Mouse (Mus musculus) Patski (cell line): Measurements from ENCODE around the gene Gm6993. TPM values are rescaled to one million over a fixed set of nuclear protein-coding genes. Genes with fewer than 3 reads are reported as not detected.

ENCODE experiments used
- ATAC-seq: fragments of 100-300 bp; one replicate; pipeline ENCODE4 v1.8.0; 2021
- CTCF ChIA-PET: fragments of 350-600 bp; sonication (Branson Sonifier 250); formaldehyde crosslinking; loops from one replicate; lab custom pipeline; 2022; ENCODE audit warnings: inconsistent platforms; lab: Charles Lee
- POLR2A ChIA-PET: fragments of 350-600 bp; sonication (Branson Sonifier 250); formaldehyde crosslinking; loops from one replicate; lab custom pipeline; 2022; ENCODE audit warnings: antibody characterized with exemption, inconsistent platforms; lab: Charles Lee
- DNase-seq: peaks from one replicate; pipeline ENCODE4 v3.0.0-alpha.2; 2011; ENCODE audit warnings: low read depth, low spot score
- H3K27me3 ChIP-seq: fragments of 371-371 bp; one replicate; pipeline ENCODE4 v1.5.1; 2021
- CTCF ChIP-seq: fragments of 100-300 bp; IDR thresholded peaks from one replicate; pipeline ENCODE4 v1.5.1; 2021
- in situ Hi-C: fragments of 300-500 bp; cut with MboI; formaldehyde crosslinking; loops from 3 replicates; pipeline ENCODE4 v1.11.1; 2018; ENCODE audit warnings: low pct_unique_long_range_greater_than_20kb, mixed read lengths
- polyA plus RNA-seq: library from polyadenylated mRNA; unstranded; gene quantifications from one replicate; pipeline ENCODE4 v1.2.3, GENCODE M21; 2021

Gm6993 gene
- polyA plus RNA-seq, 1 experiment from 2014 or later: not detected

DNA sequence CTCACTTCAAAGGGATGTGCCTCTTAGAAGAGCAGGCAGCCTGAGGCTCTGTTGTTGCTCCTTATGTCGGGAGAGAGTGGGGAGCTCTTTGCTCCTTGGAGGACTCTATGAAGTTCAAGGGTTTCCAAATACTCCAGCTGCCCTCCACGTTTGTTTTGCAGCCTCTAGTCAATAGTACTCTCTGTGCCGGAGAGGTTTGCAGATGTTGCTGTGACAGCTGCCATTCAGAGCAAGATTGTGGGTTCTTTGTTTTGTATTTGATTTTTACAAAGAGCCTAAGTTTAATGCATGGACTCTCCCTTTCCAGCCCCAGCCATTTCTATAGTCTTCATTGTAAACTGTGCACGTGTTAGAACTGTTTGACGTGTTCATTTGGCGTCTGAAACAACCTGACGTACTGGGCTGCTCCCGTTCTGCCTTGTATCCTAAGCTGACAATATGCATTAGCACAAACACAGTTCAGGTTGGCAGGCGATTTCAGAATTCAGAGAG lies 40.6 kb downstream of the Gm6993 start:
- no peak for DNase-seq
- H3K27me3 ChIP-seq: no peaks in the 10 kb centered on the region
- in situ Hi-C loops: no loop called here
- ATAC-seq: no peak
- POLR2A ChIA-PET: no interaction called here
- TF ChIP-seq CTCF: no peak
- CTCF ChIA-PET: interaction anchor here (1.1 kb wide), 1 partner anchor 36 kb away, joined by 3 read pairs; no protein-coding TSS in a partner anchor

DNA sequence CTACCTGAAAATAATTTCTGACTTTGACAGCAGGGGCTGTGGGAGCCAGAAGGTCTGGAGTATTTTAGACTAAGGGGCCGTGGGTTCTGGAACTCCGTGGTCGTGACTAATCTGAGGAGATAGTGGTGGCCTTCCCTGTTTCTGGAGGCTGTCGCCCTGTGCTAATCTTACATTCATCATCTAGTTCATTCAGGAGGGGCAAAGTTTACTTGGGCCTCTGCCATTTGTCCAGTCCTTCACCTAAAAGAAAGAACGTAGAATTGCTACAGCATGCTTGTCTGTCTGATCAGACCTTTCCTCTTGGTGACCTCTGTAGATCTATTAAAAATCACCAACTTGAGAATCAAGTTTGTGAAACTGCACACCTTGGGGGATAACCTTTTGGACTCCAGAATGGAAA lies 41.7 kb downstream of the Gm6993 start:
- in situ Hi-C loops: no loop called here
- no peak for TF ChIP-seq CTCF
- DNase-seq: no peak
- no peaks in the 10 kb centered on the region for H3K27me3 ChIP-seq
- ATAC-seq: no peak
- ChIA-PET POLR2A (no interaction called here), CTCF (no interaction called here)

DNA sequence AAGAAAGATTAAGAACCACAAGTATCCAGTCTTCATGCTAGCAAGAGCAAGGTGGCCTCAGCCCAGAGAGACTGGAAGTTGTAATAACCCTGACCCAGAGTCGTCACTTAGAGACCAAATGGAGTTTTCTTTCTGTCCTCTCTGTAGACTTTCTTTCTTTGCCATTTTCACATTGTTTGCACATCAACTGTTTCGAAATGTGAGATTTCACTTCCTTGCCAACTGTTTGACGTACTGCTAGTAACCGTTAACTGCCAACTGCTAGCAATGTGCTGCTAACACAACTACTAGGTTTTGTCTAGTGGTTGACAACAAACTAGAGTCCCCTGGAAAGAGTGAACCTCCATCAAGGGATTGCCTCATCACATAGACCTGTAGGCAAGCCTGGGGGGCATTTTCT lies 42.6 kb downstream of the Gm6993 start:
- ATAC-seq (no peak), DNase-seq (no peak)
- POLR2A ChIA-PET: interaction anchor here (0.5 kb wide), 1 partner anchor 158 kb away, joined by 3 read pairs; no protein-coding TSS in a partner anchor
- CTCF ChIA-PET: no interaction called here
- TF ChIP-seq CTCF: no peak
- in situ Hi-C loops: no loop called here
- no peaks in the 10 kb centered on the region for H3K27me3 ChIP-seq

DNA sequence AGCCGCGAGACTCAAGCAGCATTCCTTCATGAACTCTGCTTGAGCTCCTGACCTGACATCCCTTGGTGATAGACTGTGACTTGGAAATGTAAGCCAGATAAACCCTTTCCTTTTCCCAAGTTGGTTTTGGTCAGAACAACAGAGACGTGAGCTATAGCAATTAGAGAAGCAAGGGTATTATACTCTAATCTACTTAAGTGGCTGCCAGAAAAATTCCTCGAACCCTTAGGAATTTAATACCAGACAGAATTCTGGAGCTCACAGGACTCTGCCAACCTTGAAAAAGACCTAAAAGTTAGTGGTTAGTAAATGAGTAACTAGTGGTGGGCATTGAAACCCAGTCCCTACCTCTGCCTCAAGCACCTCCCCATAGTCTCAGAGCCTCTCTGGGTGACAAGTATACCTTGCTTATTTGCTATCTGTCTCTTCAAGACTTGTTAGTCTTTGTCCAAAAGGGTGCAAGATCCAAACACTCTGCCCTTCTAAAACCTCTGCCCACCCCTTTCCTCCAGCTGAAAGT lies 43.1 kb downstream of the Gm6993 start:
- in situ Hi-C loops: no loop called here
- peak; percentile 82 for ATAC-seq
- no peaks in the 10 kb centered on the region for H3K27me3 ChIP-seq
- peak; percentile 93 for DNase-seq
- TF ChIP-seq CTCF: no peak
- ChIA-PET POLR2A (interaction anchor here (0.5 kb wide), 1 partner anchor 158 kb away, joined by 3 read pairs; no protein-coding TSS in a partner anchor), CTCF (no interaction called here)

DNA sequence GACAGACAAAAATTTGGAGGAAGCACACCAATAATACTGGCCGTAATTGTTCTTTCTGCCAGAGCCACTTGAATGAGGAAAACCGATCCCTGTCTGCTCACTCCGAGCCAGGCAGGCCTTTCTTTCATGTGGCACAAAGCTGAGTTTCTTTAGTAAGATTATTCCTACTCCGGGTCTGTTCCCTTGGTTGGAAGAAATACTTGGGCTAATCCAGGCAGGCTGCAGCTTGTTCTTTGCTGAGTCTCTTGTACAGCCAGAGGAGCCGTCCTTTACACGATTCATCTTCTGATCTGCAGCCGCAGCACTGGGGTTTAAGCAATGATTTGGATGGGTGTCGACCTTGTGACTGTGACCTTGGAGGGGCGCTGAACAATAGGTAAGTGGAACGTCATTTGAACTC lies 48.5 kb downstream of the Gm6993 start:
- no peak for TF ChIP-seq CTCF
- no peaks in the 10 kb centered on the region for H3K27me3 ChIP-seq
- ATAC-seq (no peak), DNase-seq (no peak)
- POLR2A ChIA-PET: no interaction called here
- CTCF ChIA-PET: no interaction called here
- in situ Hi-C loops: no loop called here

Other genes with a start within 250 kb of the Gm6993 start
- not detected for gene Fam110c, start 166.9 kb upstream of the Gm6993 start, polyA plus RNA-seq
- gene Lamb1, start 24.5 kb downstream of the Gm6993 start, polyA plus RNA-seq: 290 TPM
- gene Dld, start 110.7 kb downstream of the Gm6993 start, polyA plus RNA-seq: 145 TPM
- not detected for gene Slc26a3, start 150.1 kb downstream of the Gm6993 start, polyA plus RNA-seq